Mouse (Mus musculus): ENCODE data around the gene Ccdc6. TPM values are rescaled to one million over a fixed set of nuclear protein-coding genes. Genes with fewer than 3 reads are reported as not detected.
A peak's percentile ranks its signal among the peaks of the same experiment; 100 is the strongest.

The Ccdc6 gene
- total RNA-seq, 1 experiment from 2014 or later = 61.2 TPM

- peak; percentile 62 for DNase-seq
Observed at GRCm38 (mm10) chr10:70095031-70095470, 1.9 kb upstream of the Ccdc6 start.

GRCm38 (mm10) chr10:70095506-70096270 lies 1.2 kb upstream of the Ccdc6 start:
- peak; percentile 24 for DNase-seq

GRCm38 (mm10) chr10:70097291-70097901 lies 475 bp downstream of the Ccdc6 start:
- peak; percentile 73 for DNase-seq

DNA sequence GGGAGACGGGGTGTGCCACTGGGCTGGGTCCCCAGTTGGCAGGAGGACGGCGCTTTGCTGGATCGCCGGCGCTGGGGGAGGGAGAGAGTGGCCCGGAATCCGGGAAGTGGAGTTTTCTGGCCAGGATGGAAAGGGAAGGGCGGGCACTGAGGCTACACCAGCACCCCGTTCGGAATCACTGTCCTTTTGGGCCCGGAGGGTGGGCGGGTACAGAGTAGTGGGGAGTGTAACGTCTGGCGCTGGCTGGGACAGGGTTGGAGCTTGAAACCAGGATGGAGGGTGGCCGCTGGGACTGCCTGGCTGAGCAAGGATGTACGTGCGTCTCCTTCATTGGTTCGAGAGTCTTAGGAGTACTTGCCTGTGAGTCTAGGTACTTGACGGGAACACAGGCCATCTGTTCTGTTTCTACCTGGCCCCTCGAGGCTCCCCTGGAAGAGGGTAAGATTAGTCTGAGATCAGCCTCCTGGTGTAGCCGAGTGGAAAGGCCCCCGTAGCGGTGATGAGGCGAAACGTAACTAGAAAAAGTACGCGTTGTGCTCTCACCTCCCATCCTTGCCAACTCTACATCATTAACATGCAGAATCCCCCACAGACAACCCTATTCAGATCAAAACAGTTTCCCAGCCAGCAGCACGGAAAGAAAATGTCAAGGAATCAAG lies 1.1 kb downstream of the Ccdc6 start:
- peak; percentile 81 for DNase-seq

DNA sequence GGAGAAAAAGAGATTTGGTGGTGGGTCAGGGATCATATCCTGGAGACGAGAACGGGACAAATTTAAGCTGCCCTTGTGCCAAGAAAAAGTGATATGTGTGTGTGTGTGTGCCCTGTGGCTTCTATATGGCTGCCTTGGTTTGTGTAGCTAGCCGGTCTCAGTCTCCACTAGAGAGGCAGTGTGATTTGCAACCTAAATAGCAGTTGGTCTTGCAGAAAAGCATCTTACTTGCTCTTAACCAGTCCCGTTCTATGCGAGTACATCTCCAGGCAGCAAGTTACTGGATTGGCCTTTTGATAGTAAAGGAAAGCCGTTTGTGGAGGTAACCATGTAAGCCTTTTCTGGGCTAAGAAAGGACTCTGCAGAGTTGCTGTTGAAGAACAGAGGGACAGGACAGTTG lies 1.7 kb downstream of the Ccdc6 start:
- DNase-seq = no peak

- peak; percentile 49 for DNase-seq
Observed at GRCm38 (mm10) chr10:70099052-70099451, 2.1 kb downstream of the Ccdc6 start.

GRCm38 (mm10) chr10:70102086-70102485 lies 5.2 kb downstream of the Ccdc6 start:
- no peak for DNase-seq

DNA sequence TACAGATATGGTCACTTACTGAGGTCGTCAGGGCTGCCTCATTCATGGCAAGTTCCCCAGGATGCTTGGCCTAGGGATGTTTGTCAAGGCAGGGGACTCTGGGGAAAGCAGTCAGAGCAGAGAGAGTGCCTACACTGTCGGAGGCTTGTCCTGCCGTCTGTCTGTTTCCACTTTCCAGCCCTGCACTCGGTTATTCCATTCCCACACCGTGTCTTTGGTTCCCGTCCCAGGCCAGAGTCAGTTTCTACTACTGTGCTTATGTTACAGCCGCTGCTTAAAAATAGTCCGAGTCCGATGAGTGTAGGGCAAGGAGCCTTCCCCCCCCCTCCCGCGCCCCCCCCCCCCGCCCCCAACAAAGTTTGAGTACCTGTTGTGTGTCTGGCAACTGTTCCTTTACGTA lies 11.1 kb downstream of the Ccdc6 start:
- no peak for DNase-seq

DNA sequence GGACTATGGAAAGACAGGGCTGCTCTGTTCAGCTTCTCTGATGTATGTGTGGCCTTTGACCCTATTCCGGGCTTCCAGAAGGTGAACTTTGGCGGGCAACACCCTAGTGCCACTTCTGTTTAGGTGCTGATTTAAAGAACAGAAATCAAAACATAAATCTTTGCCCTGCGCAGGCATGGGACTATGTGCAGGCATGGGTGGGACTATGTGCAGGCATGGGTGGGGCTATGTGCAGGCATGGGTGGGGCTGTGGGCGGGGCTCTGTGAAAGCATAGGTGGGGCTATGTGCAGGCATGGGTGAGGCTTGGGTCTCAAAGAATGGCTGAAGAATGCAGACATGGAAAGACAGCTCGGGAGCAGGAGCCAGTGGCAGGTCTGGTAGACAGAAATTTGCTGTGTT lies 13.1 kb downstream of the Ccdc6 start:
- no peak for DNase-seq

DNA sequence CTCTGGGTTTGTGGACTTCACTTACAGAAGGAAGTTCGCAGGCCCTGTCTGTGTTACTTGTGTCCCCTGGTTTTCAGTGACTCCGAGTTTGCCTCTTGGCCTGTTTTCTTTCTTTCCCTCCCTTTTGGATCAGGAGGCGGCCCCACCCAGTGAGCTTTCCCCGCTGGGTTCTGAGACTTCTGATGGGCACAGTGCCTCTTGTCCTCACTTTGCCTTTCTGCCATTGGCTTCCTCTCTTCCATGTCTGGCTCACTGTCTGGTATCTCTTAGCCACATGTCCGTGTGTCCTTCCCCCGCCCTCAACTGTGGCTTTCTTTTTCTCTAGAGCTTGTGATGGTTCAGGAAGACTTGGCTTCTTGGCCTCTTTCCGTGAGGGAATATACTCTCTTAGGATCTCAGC lies 13.9 kb downstream of the Ccdc6 start:
- peak; percentile 21 for DNase-seq

- no peak for DNase-seq
Observed at GRCm38 (mm10) chr10:70111643-70112042, 14.7 kb downstream of the Ccdc6 start.

GRCm38 (mm10) chr10:70114048-70114635 lies 17.2 kb downstream of the Ccdc6 start:
- DNase-seq = peak; percentile 28

- no peak for DNase-seq
Observed at GRCm38 (mm10) chr10:70116454-70116853, 19.5 kb downstream of the Ccdc6 start.

DNA sequence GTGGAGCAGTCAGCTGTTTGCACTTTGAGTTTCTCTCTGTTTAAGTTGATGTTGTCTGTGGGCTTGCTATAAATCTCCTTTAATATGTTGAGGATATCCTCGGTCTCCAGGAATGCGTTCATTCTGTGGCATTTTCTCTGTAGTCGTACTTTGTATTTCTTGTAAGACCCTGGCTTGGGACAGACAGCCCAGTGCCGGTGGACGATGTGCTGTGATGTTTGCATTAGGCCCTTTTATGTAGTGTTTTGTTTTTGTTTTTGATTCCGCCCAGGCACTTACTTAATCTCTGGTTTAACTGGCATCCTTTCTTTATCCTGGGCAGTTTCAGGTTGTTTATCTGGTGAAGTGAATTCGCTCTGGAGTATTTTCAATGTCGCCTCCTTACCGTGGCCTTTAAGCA lies 22.5 kb downstream of the Ccdc6 start:
- DNase-seq = peak; percentile 2

DNA sequence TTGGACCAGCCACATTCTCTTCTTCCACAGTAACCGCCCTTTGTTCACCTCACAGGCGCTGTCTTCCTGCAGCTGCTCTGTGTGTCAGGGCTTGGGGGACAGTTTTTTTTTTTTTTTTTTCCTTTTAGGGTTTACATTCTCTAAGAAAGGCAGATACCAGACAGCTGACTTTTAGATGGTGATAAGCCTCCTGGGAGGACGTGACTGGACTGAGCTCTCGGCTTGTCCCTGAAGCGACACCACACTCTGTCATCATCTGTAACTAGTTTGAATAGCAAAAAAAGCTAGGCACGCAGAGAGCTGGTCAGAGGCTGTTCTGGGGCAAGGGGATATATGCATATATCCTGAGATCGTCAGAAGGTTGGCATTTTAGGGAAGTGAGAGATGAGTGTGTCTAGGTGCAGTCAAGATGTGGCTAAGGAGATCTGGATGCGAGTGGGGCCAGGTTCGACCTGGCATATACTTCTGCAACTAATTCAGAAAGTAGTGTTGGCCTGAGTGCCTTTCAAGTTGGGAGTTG lies 23.0 kb downstream of the Ccdc6 start:
- peak; percentile 35 for DNase-seq

- DNase-seq = peak; percentile 76
Observed at GRCm38 (mm10) chr10:70120671-70121405, 23.9 kb downstream of the Ccdc6 start.

GRCm38 (mm10) chr10:70121406-70121695 lies 24.4 kb downstream of the Ccdc6 start:
- DNase-seq = peak; percentile 37

DNA sequence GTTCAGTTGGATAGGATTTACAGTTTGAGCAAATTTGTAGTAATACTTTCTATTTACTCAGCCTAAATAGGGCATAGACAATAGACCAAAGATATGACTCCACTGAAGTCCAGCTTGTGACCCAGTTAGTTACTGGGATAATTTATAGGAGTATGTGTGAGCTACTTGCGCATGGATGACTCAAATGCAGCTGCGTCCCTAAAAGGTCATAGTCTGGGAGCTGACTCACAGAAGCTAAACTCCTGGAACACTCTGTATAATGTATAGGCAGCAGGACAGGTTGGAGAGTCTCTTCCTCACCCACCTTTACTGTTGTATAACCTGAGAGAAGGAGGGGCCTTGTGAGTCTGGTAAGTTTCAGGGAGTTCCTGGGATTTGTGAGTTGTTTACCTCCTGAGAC lies 26.5 kb downstream of the Ccdc6 start:
- DNase-seq = no peak

GRCm38 (mm10) chr10:70125491-70125890 lies 28.6 kb downstream of the Ccdc6 start:
- no peak for DNase-seq

GRCm38 (mm10) chr10:70127273-70127672 lies 30.4 kb downstream of the Ccdc6 start:
- no peak for DNase-seq

- no peak for DNase-seq
Observed at GRCm38 (mm10) chr10:70128408-70128807, 31.5 kb downstream of the Ccdc6 start.

- DNase-seq = no peak
Observed at GRCm38 (mm10) chr10:70132087-70132560, 35.2 kb downstream of the Ccdc6 start.
